Mouse (Mus musculus): ENCODE data around the gene Ubr4. TPM values are rescaled to one million over a fixed set of nuclear protein-coding genes. Genes with fewer than 3 reads are reported as not detected.

The Ubr4 gene
- polyA plus RNA-seq, 1 experiment, result 130 TPM

- no peaks in the 10 kb centered on the region for H3K79me2 ChIP-seq (ENCODE audit: control insufficient read depth, insufficient read depth)
Measured at GRCm38 (mm10) chr4:139430891-139431290, 78.5 kb downstream of the Ubr4 start.

GRCm38 (mm10) chr4:139432966-139433765 is 80.8 kb downstream of the Ubr4 start:
- TF ChIP-seq MAX (IDR thresholded peaks at IDR 0.05; ENCODE audit: low read depth) (no peak), SRF (IDR thresholded peaks at IDR 0.05; ENCODE audit: control insufficient read depth, insufficient read length, low read depth) (no peak), USF1 (IDR thresholded peaks at IDR 0.05; ENCODE audit: low read depth) (no peak), TCF12 (IDR thresholded peaks at IDR 0.05; ENCODE audit: insufficient read depth, poor library complexity, severe bottlenecking) (no peak), CEBPB (IDR thresholded peaks at IDR 0.05; ENCODE audit: insufficient read depth, poor library complexity, severe bottlenecking) (no peak)
- H3K4me3 ChIP-seq, result no peak overlapping the region
- H3ac ChIP-seq (ENCODE audit: control insufficient read depth, insufficient read length), result no peak overlapping the region
- no peaks in the 10 kb centered on the region for H3K79me2 ChIP-seq (ENCODE audit: control insufficient read depth, insufficient read depth)
- no peaks in the 10 kb centered on the region for H3K27me3 ChIP-seq (ENCODE audit: control insufficient read depth, insufficient read depth, insufficient read length)
- no peak overlapping the region for H3K4me2 ChIP-seq (ENCODE audit: low read depth)
- H3K36me3 ChIP-seq (ENCODE audit: control insufficient read depth, insufficient read depth), result peaks cover 73% of the 10 kb centered on the region

More at GRCm38 (mm10) chr4:139430891-139431290, 78.5 kb downstream of the Ubr4 start:
- TF ChIP-seq TCF12 (IDR thresholded peaks at IDR 0.05; ENCODE audit: insufficient read depth, poor library complexity, severe bottlenecking) (no peak), MYOG (IDR thresholded peaks at IDR 0.05; ENCODE audit: control insufficient read depth in 1 of 3, insufficient read depth in 1 of 3, insufficient read length in 2 of 3, low read depth in 2 of 3) (no peak), MYOD1 (IDR thresholded peaks at IDR 0.05; ENCODE audit: control insufficient read depth in 1 of 3, insufficient read length in 2 of 3, low read depth in 2 of 3) (no peak), POLR2AphosphoS2 (IDR thresholded peaks at IDR 0.05; ENCODE audit: insufficient read length, low read depth) (no peak), REST (IDR thresholded peaks at IDR 0.05; ENCODE audit: insufficient read depth, insufficient read length) (no peak), TCF3 (IDR thresholded peaks at IDR 0.05; ENCODE audit: insufficient read length, low read depth) (no peak), CEBPB (IDR thresholded peaks at IDR 0.05; ENCODE audit: insufficient read depth, poor library complexity, severe bottlenecking) (no peak), MAX (IDR thresholded peaks at IDR 0.05; ENCODE audit: low read depth) (no peak), POLR2A (IDR thresholded peaks at IDR 0.05; ENCODE audit: insufficient read length, low read depth) (no peak), SRF (IDR thresholded peaks at IDR 0.05; ENCODE audit: control insufficient read depth, insufficient read length, low read depth) (no peak), USF1 (IDR thresholded peaks at IDR 0.05; ENCODE audit: low read depth) (no peak), E2F4 (IDR thresholded peaks at IDR 0.05; ENCODE audit: insufficient read depth) (no peak)
- H3K36me3 ChIP-seq (ENCODE audit: control insufficient read depth, insufficient read depth), result peaks cover 57% of the 10 kb centered on the region
- H3K4me3 ChIP-seq, result no peak overlapping the region
- no peak overlapping the region for H3ac ChIP-seq (ENCODE audit: control insufficient read depth, insufficient read length)
- no peaks in the 10 kb centered on the region for H3K27me3 ChIP-seq (ENCODE audit: control insufficient read depth, insufficient read depth, insufficient read length)
- H3K4me2 ChIP-seq (ENCODE audit: low read depth), result no peak overlapping the region

GRCm38 (mm10) chr4:139441244-139441643 is 88.8 kb downstream of the Ubr4 start:
- Histone ChIP-seq H3K4me3 (no peak overlapping the region), H3K4me2 (ENCODE audit: low read depth) (no peak overlapping the region), H3K27me3 (ENCODE audit: control insufficient read depth, insufficient read depth, insufficient read length) (no peaks in the 10 kb centered on the region), H3K79me2 (ENCODE audit: control insufficient read depth, insufficient read depth) (no peaks in the 10 kb centered on the region), H3ac (ENCODE audit: control insufficient read depth, insufficient read length) (no peak overlapping the region), H3K36me3 (ENCODE audit: control insufficient read depth, insufficient read depth) (peaks cover 53% of the 10 kb centered on the region)
- no peak for TF ChIP-seq MYOG (IDR thresholded peaks at IDR 0.05; ENCODE audit: control insufficient read depth in 1 of 3, insufficient read depth in 1 of 3, insufficient read length in 2 of 3, low read depth in 2 of 3)
- no peak for TF ChIP-seq SRF (IDR thresholded peaks at IDR 0.05; ENCODE audit: control insufficient read depth, insufficient read length, low read depth)
- no peak for TF ChIP-seq CEBPB (IDR thresholded peaks at IDR 0.05; ENCODE audit: insufficient read depth, poor library complexity, severe bottlenecking)
- no peak for TF ChIP-seq REST (IDR thresholded peaks at IDR 0.05; ENCODE audit: insufficient read depth, insufficient read length)
- TF ChIP-seq POLR2A (IDR thresholded peaks at IDR 0.05; ENCODE audit: insufficient read length, low read depth), result no peak
- no peak for TF ChIP-seq E2F4 (IDR thresholded peaks at IDR 0.05; ENCODE audit: insufficient read depth)
- no peak for TF ChIP-seq TCF12 (IDR thresholded peaks at IDR 0.05; ENCODE audit: insufficient read depth, poor library complexity, severe bottlenecking)
- no peak for TF ChIP-seq MYOD1 (IDR thresholded peaks at IDR 0.05; ENCODE audit: control insufficient read depth in 1 of 3, insufficient read length in 2 of 3, low read depth in 2 of 3)
- no peak for TF ChIP-seq POLR2AphosphoS2 (IDR thresholded peaks at IDR 0.05; ENCODE audit: insufficient read length, low read depth)
- TF ChIP-seq MAX (IDR thresholded peaks at IDR 0.05; ENCODE audit: low read depth), result no peak
- no peak for TF ChIP-seq TCF3 (IDR thresholded peaks at IDR 0.05; ENCODE audit: insufficient read length, low read depth)
- no peak for TF ChIP-seq USF1 (IDR thresholded peaks at IDR 0.05; ENCODE audit: low read depth)

- Histone ChIP-seq H3ac (ENCODE audit: control insufficient read depth, insufficient read length) (no peak overlapping the region), H3K4me3 (no peak overlapping the region), H3K79me2 (ENCODE audit: control insufficient read depth, insufficient read depth) (no peaks in the 10 kb centered on the region), H3K36me3 (ENCODE audit: control insufficient read depth, insufficient read depth) (peaks cover 50% of the 10 kb centered on the region), H3K4me2 (ENCODE audit: low read depth) (no peak overlapping the region), H3K27me3 (ENCODE audit: control insufficient read depth, insufficient read depth, insufficient read length) (no peaks in the 10 kb centered on the region)
- TF ChIP-seq POLR2AphosphoS2 (IDR thresholded peaks at IDR 0.05; ENCODE audit: insufficient read length, low read depth) (no peak), MYOG (IDR thresholded peaks at IDR 0.05; ENCODE audit: control insufficient read depth in 1 of 3, insufficient read depth in 1 of 3, insufficient read length in 2 of 3, low read depth in 2 of 3) (peak in 1 of 3 experiments; percentile 37)
Measured at GRCm38 (mm10) chr4:139441806-139442205, 89.4 kb downstream of the Ubr4 start.
